Mouse (Mus musculus) ES-Bruce4 (cell line): ENCODE data around the gene Bcl11b. TPM values are rescaled to one million over a fixed set of nuclear protein-coding genes. Genes with fewer than 3 reads are reported as not detected.

Experiments
- H3K27ac ChIP-seq: 2 replicates; pipeline ENCODE4 v1.5.1; 2012; ENCODE audit warnings: low read length, inconsistent platforms; ENCODE audit not compliant: insufficient read depth
- H3K27me3 ChIP-seq: 2 replicates; pipeline ENCODE4 v1.6.1; 2012; ENCODE audit warnings: mild to moderate bottlenecking, low read length, inconsistent platforms; ENCODE audit not compliant: control insufficient read depth, poor library complexity, insufficient read depth, severe bottlenecking
- H3K36me3 ChIP-seq: 2 replicates; pipeline ENCODE4 v1.6.1; 2012; ENCODE audit warnings: inconsistent platforms, mild to moderate bottlenecking, low read length, moderate library complexity; ENCODE audit not compliant: control insufficient read depth, poor library complexity, insufficient read depth, severe bottlenecking
- H3K4me1 ChIP-seq: one replicate; pipeline ENCODE4 v1.8.1; 2011; ENCODE audit warnings: low read length; ENCODE audit not compliant: control insufficient read depth, insufficient read depth
- H3K4me3 ChIP-seq: 2 replicates; pipeline ENCODE4 v1.5.1; 2011; ENCODE audit warnings: low read depth, mild to moderate bottlenecking, low read length
- H3K9ac ChIP-seq: 2 replicates; pipeline ENCODE4 v1.6.1; 2012; ENCODE audit warnings: low read depth, mild to moderate bottlenecking, inconsistent platforms; ENCODE audit not compliant: poor library complexity, severe bottlenecking
- H3K9me3 ChIP-seq: replicated peaks from 2 replicates; pipeline ENCODE4 v1.6.1; 2012; ENCODE audit warnings: mild to moderate bottlenecking, low read length, inconsistent platforms; ENCODE audit not compliant: control insufficient read depth, poor library complexity, insufficient read depth, severe bottlenecking
- CTCF ChIP-seq: IDR thresholded peaks from one replicate; pipeline ENCODE4 v1.8.1; 2011; ENCODE audit warnings: low read depth, low read length
- EP300 ChIP-seq: IDR thresholded peaks from 2 replicates; pipeline ENCODE4 v1.6.1; 2011; ENCODE audit warnings: low read depth, low read length; ENCODE audit not compliant: insufficient read depth
- POLR2A ChIP-seq: IDR thresholded peaks from one replicate; pipeline ENCODE4 v1.8.1; 2011; ENCODE audit warnings: low read length; ENCODE audit not compliant: insufficient read depth
- polyA plus RNA-seq: library from polyadenylated mRNA; stranded (reverse); fragments of >200 nt; gene quantifications from 2 replicates; pipeline ENCODE4 v1.2.4, GENCODE M21; 2011; ENCODE audit warnings: low read depth; ENCODE audit not compliant: missing spikeins, insufficient read depth, insufficient read length

Bcl11b gene
- polyA plus RNA-seq, 1 experiment: 0.69 TPM

DNA sequence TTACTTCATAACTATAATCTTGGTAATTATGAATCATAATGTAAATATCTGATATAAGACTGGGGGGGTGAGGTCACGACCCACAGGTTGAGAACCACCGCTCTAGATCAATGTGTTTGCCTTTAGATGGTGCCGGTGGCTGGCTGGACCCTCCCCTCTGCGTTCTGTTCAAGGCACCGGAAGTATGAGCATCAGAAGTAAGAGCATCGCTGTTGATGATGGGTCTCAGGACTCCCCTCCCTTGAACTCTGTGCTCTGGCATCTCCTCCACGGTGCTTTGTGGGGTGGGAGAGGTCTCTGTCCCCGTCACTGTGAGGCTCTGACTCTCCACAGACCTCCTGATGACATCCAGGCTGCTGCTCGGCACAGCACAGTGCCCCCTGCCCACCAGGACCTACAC lies 62.6 kb downstream of the Bcl11b start:
- Histone ChIP-seq H3K27ac (no peak overlapping the region), H3K4me1 (no peaks in the 10 kb centered on the region), H3K27me3 (no peaks in the 10 kb centered on the region), H3K4me3 (no peak overlapping the region), H3K9me3 (no peaks in the 10 kb centered on the region), H3K9ac (no peak overlapping the region), H3K36me3 (no peaks in the 10 kb centered on the region)
- TF ChIP-seq CTCF (no peak), EP300 (no peak), POLR2A (no peak)

DNA sequence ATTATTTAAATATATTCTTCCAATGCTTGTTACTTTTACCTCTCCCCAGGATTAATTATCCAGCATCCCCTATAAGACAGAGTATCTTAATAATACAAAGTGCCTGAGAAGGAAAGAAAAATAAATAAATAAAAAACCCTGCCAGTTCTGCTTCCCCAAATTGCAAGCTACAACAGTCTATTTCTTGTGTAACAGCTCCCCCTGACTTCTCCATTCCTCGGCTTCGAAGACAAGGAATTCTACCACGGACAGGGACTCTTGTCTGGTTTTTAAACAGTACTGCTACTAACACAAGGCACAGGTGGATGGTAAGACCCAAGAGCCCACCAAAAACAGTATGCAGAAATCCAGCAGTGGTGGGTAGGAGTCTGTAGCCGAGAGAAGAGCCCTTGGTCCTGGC lies 64.2 kb downstream of the Bcl11b start:
- no peak overlapping the region for H3K9ac ChIP-seq
- no peaks in the 10 kb centered on the region for H3K9me3 ChIP-seq
- no peak for TF ChIP-seq EP300
- TF ChIP-seq CTCF: no peak
- no peak for TF ChIP-seq POLR2A
- H3K4me1 ChIP-seq: no peaks in the 10 kb centered on the region
- no peak overlapping the region for H3K4me3 ChIP-seq
- H3K36me3 ChIP-seq: no peaks in the 10 kb centered on the region
- H3K27ac ChIP-seq: no peak overlapping the region
- H3K27me3 ChIP-seq: no peaks in the 10 kb centered on the region

DNA sequence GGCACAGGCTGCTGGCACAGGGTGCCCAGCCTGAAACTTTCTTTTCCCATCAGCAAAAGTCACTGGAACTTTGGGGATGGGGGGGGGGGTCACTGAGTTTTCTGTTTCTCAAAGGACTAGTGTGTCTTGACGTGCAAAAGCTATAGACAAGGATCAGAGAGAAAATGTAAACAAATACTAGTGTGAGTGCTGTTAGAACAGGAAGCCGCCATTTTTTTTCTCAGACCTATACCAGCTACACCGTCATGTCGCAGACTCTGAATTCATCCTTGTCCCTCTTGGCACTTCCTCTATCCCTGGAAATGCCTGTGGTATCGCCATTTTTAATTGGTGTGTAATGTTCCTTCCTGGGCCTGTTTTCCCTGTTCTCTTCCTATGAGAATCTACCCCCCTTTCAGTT lies 66.4 kb downstream of the Bcl11b start:
- Histone ChIP-seq H3K9me3 (no peaks in the 10 kb centered on the region), H3K27ac (no peak overlapping the region), H3K4me1 (no peaks in the 10 kb centered on the region), H3K27me3 (no peaks in the 10 kb centered on the region), H3K9ac (no peak overlapping the region), H3K4me3 (no peak overlapping the region), H3K36me3 (no peaks in the 10 kb centered on the region)
- TF ChIP-seq EP300: no peak
- TF ChIP-seq CTCF: no peak
- no peak for TF ChIP-seq POLR2A

DNA sequence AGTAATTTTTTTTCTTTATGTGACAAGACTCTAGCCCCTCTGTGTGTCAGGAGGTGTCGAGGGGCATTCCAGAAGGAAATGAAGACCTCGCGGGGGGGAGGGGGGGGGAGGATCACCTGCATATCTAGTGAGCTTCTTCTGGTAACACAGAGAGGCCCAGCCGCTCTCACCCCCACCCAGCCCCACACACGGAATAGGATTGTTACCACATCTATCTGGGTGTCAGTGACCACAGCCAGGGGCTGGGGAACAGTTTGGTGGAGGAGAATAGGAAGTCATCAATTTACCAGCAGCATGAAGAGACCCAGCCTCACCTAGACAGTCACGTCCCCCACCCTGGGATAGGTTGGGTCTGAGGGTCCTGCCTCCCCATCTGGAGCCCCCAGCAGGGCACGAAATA lies 67.0 kb downstream of the Bcl11b start:
- H3K4me1 ChIP-seq: no peaks in the 10 kb centered on the region
- no peaks in the 10 kb centered on the region for H3K27me3 ChIP-seq

DNA sequence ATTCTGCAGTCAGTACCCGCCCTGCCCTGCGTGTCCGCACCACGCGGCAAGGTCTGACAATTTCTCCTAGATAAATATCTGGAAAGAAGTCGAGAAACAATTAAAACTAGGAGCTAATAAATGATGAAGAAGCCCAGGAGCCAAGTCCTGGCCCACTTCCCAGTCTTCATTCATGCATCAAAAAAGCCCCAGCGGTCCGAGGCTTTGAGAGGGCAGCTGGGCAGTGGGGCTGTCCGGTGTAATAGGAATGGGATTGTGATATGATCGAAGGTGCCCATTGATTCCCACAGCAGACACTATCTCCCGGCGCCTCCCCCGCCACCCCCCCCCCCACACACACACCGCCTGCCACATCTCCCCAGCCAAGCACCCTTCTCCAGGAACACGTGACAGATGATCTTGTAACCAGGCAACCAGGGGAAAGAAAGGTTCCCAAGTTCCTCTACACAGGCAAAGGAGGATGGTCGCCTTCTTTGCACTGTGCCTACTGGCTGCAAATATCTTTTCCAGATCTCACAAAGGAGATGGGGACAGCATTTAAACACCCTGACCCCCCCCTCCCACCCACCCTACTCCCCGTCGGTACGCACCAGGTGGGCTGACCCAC lies 68.5 kb downstream of the Bcl11b start:
- H3K4me1 ChIP-seq: no peaks in the 10 kb centered on the region
- H3K27ac ChIP-seq: no peak overlapping the region
- no peaks in the 10 kb centered on the region for H3K27me3 ChIP-seq
- H3K9ac ChIP-seq: no peak overlapping the region
- H3K4me3 ChIP-seq: no peak overlapping the region
- TF ChIP-seq POLR2A (no peak), CTCF (no peak), EP300 (no peak)
- H3K36me3 ChIP-seq: no peaks in the 10 kb centered on the region
- H3K9me3 ChIP-seq: no peaks in the 10 kb centered on the region

More for the DNA sequence above, 67.0 kb downstream of the Bcl11b start:
- H3K4me3 ChIP-seq: no peak overlapping the region
- H3K9me3 ChIP-seq: no peaks in the 10 kb centered on the region
- H3K36me3 ChIP-seq: no peaks in the 10 kb centered on the region
- TF ChIP-seq CTCF (no peak), POLR2A (no peak), EP300 (no peak)
- H3K27ac ChIP-seq: no peak overlapping the region
- H3K9ac ChIP-seq: no peak overlapping the region

DNA sequence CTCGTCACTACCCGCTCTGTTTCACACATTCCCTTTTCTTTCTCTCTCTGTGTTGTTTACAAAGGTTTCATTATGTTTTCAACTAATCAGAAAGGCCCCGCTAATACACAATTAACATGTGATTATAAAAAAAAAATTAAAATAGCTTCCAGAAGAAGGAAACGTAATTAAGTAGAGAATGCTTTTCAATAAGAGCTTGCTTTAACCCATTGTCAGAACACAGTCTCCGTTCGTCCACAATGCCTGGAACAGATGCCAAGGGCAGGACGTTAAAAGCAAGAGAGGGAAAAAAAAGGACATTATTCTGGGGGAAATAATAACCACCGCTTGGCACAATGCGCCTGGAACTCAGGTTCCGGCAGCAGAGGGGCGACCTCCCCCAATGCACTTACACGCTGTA lies 71.3 kb downstream of the Bcl11b start:
- Histone ChIP-seq H3K9ac (no peak overlapping the region), H3K27me3 (no peaks in the 10 kb centered on the region), H3K4me1 (no peaks in the 10 kb centered on the region), H3K36me3 (no peaks in the 10 kb centered on the region), H3K27ac (no peak overlapping the region), H3K9me3 (no peaks in the 10 kb centered on the region), H3K4me3 (no peak overlapping the region)
- TF ChIP-seq POLR2A: no peak
- TF ChIP-seq CTCF: no peak
- TF ChIP-seq EP300: no peak
